In genomic region chr9:57923046-57923445, GRCm38 (mm10) we compare ENCODE assay signal across 19 mouse cellular contexts. TPM values are rescaled to one million over a fixed set of nuclear protein-coding genes. Genes with fewer than 3 reads are reported as not detected.
DNase-seq lines count a peak whose midpoint lies in the region; ATAC-seq lines count a peak whose summit lies in the region.
"Had no signal": no experiment of that assay in that cellular context is flagged by ENCODE, and none has a peak within 500 bp of the region (broad histone marks: within the 10 kb centered on the region; RNA-seq: fewer than 3 reads in every experiment).

No protein-coding gene starts in this region.

- intact Hi-C loops in heart, postnatal 25 days (cut with DNase I) = no loop called here

- DNase-seq in cerebellum, adult 11 months = peak; percentile 24
- peak; percentile 20 to 31 for DNase-seq in cerebellum, adult 18-20 months
- no peak for DNase-seq in cerebellum, postnatal 4 days (ENCODE audit: low spot score in 2 of 2)
- peak; percentile 57 for DNase-seq in cerebellum, adult 9-10 months
- no peak for DNase-seq in cerebellum, postnatal 14 days
- DNase-seq in heart, adult 11 months = peak; percentile 71
- no peak for DNase-seq in heart, postnatal 25 days (ENCODE audit: low spot score)
- DNase-seq: adrenal gland, adult 8-10 months; adrenal gland, postnatal 14 days; adrenal gland, postnatal 36 days; B cell, adult 2 months; forebrain, postnatal 0 days had no signal

- ATAC-seq in cerebellum, adult (ENCODE audit: insufficient number of reproducible peaks, low FRiP score, low TSS enrichment) = no peak
- ATAC-seq: activated CD4-positive, CD25-positive, alpha-beta regulatory T cell, adult 4 months; CD4-positive, CD25-positive, alpha-beta regulatory T cell, adult 4 months; forebrain, embryonic 13.5 days; forebrain, embryonic 15.5 days; forebrain, postnatal 0 days; Patski had no signal

RNA-seq across cellular contexts. Expression of gene Ubl7, which starts 12.3 kb away (rescaled TPM):
- total RNA-seq in heart, postnatal 25 days (2021) = 10 to 100 TPM; 70.8 to 80.1 TPM

RNA-seq across cellular contexts. Expression of gene Sema7a, which starts 16.9 kb away (rescaled TPM):
- total RNA-seq in heart, postnatal 25 days (2021) = 10 to 100 TPM; 18.8 to 28.5 TPM
- total RNA-seq: G1E had no signal

Comparison
In these comparisons a context has a peak if more than half of its experiments do, and no peak if none do; other contexts are left out.
1. DNase-seq: peak in cerebellum, adult 11 months (single experiment), cerebellum, adult 18-20 months (2 of 2), cerebellum, adult 9-10 months (single experiment) and heart, adult 11 months (single experiment); none in cerebellum, postnatal 4 days (0 of 2), cerebellum, postnatal 14 days (0 of 2) and heart, postnatal 25 days (single experiment).